Mouse (Mus musculus): ENCODE measurements at regions not wholly inside any gene's neighbourhood (a gene's known extent, or its start where the extent isn't known, plus 50 kb on each side); places are given as distances from the start of the nearest gene placed in this dataset.
A peak's percentile ranks its signal among the peaks of the same experiment; 100 is the strongest.

- Histone ChIP-seq H3K4me2 (ENCODE audit: low read length) (no peak overlapping the region), H3K4me3 (ENCODE audit: low read depth, low read length) (no peak overlapping the region), H3K4me1 (replicated peaks; ENCODE audit: control insufficient read depth, insufficient read depth, low read length) (no peaks in the 10 kb centered on the region), H3K27ac (ENCODE audit: low read depth) (no peak overlapping the region), H3K9ac (ENCODE audit: low read length) (no peak overlapping the region), H3K36me3 (ENCODE audit: control insufficient read depth, insufficient read depth, low read length) (no peaks in the 10 kb centered on the region), H3K9me3 (ENCODE audit: control insufficient read depth, low read length) (no peaks in the 10 kb centered on the region), H3K27me3 (replicated peaks; ENCODE audit: control insufficient read depth, insufficient read depth, low read length) (no peaks in the 10 kb centered on the region)
- 54% methylated on average over 2 of the region's 2 CpGs for WGBS
- DNase-seq (ENCODE audit: low spot score) (no peak), ATAC-seq (replicated peaks; ENCODE audit: low FRiP score, low TSS enrichment, low read depth) (peak; percentile 60; the same call in 1 of the 2 replicates)
Observed at GRCm38 (mm10) chr4:34424131-34424646, 126.5 kb upstream of the Akirin2 start.

- H3K27me3 ChIP-seq (replicated peaks; ENCODE audit: control insufficient read depth, insufficient read depth, low read length) = no peaks in the 10 kb centered on the region
- no peak for ATAC-seq (replicated peaks; ENCODE audit: low FRiP score, low TSS enrichment, low read depth)
- no peak overlapping the region for H3K4me3 ChIP-seq (ENCODE audit: low read depth, low read length)
- no peak overlapping the region for H3K4me2 ChIP-seq (ENCODE audit: low read length)
- no peak for DNase-seq (ENCODE audit: low spot score)
- WGBS = 39% methylated on average over 4 of the region's 4 CpGs
- no peaks in the 10 kb centered on the region for H3K36me3 ChIP-seq (ENCODE audit: control insufficient read depth, insufficient read depth, low read length)
- H3K4me1 ChIP-seq (replicated peaks; ENCODE audit: control insufficient read depth, insufficient read depth, low read length) = no peaks in the 10 kb centered on the region
- no peak overlapping the region for H3K27ac ChIP-seq (ENCODE audit: low read depth)
- no peaks in the 10 kb centered on the region for H3K9me3 ChIP-seq (ENCODE audit: control insufficient read depth, low read length)
- H3K9ac ChIP-seq (ENCODE audit: low read length) = no peak overlapping the region
Observed at GRCm38 (mm10) chr4:34429003-34429402, 121.7 kb upstream of the Akirin2 start.

DNA sequence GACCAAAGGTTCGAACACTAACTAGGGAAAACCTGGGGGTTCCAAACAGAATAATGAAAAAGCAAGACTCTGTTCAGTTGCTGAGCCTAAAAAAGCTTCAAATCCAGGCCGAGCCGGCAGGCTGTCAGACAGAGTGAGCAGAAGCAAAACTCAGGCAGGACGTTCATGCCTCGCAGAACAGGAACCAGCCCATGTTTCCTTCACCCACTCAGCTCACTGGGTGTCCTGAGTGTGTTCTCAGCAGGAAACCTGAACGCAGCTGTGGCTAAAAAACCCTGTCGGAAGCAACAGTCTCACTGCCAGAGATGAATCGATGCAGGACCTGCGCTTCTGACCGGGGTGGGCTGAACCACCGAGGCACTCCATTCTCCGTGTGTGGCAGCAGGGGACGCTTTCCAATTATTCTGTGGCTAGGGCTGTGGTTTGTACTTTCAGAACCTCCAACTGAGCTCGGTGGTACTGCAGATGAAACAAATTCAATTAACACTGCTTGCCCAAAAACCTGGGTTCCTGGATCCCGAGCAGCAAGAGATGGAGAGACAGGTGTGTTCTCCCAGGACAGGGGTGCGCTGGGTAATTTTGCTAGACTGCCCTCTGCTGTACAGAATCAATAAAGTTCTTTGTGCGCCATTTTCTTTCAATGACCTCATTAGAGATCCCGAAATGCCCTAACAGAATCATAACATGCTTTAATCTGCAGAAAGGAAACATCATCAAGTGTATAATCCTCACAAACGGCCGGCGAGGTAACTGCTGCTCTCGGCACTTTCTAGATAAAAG, 121.1 kb upstream of the Akirin2 start:
- Histone ChIP-seq H3K9ac (ENCODE audit: low read length) (no peak overlapping the region), H3K27ac (ENCODE audit: low read depth) (no peak overlapping the region), H3K4me1 (replicated peaks; ENCODE audit: control insufficient read depth, insufficient read depth, low read length) (no peaks in the 10 kb centered on the region), H3K27me3 (replicated peaks; ENCODE audit: control insufficient read depth, insufficient read depth, low read length) (no peaks in the 10 kb centered on the region), H3K36me3 (ENCODE audit: control insufficient read depth, insufficient read depth, low read length) (no peaks in the 10 kb centered on the region), H3K9me3 (ENCODE audit: control insufficient read depth, low read length) (no peaks in the 10 kb centered on the region), H3K4me2 (ENCODE audit: low read length) (no peak overlapping the region), H3K4me3 (ENCODE audit: low read depth, low read length) (no peak overlapping the region)
- DNase-seq (ENCODE audit: low spot score) (no peak), ATAC-seq (replicated peaks; ENCODE audit: low FRiP score, low TSS enrichment, low read depth) (no peak)
- 77% methylated on average over 22 of the region's 22 CpGs for WGBS

- H3K27ac ChIP-seq (ENCODE audit: low read depth) = no peak overlapping the region
- no peak overlapping the region for H3K4me2 ChIP-seq (ENCODE audit: low read length)
- H3K27me3 ChIP-seq (replicated peaks; ENCODE audit: control insufficient read depth, insufficient read depth, low read length) = no peaks in the 10 kb centered on the region
- no peaks in the 10 kb centered on the region for H3K9me3 ChIP-seq (ENCODE audit: control insufficient read depth, low read length)
- ATAC-seq (replicated peaks; ENCODE audit: low FRiP score, low TSS enrichment, low read depth) = no peak
- no peaks in the 10 kb centered on the region for H3K36me3 ChIP-seq (ENCODE audit: control insufficient read depth, insufficient read depth, low read length)
- WGBS = 88% methylated on average over 3 of the region's 3 CpGs
- no peak overlapping the region for H3K9ac ChIP-seq (ENCODE audit: low read length)
- H3K4me3 ChIP-seq (ENCODE audit: low read depth, low read length) = no peak overlapping the region
- DNase-seq (ENCODE audit: low spot score) = no peak
- H3K4me1 ChIP-seq (replicated peaks; ENCODE audit: control insufficient read depth, insufficient read depth, low read length) = no peaks in the 10 kb centered on the region
Observed at GRCm38 (mm10) chr4:34437316-34437715, 113.4 kb upstream of the Akirin2 start.

DNA sequence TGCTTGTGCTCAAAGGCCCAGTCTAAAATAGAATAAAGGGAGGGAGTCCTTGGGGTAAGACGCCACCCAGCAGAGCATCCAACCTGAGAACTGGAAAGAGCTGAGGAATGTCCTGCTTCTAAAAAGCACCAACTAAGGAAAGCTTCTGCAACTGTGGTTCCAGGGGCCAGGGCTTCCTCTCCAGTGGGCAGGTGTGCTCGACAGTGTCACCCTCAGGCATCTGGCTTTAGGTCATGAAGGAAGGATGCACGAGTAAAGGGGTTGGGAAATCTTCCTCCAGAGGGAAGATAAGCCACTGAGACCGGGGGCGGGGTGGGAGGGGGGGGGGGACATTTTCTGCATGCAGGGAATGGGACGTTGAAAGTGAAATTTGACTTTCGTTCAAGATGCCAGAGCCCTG, 101.2 kb upstream of the Akirin2 start:
- H3K4me3 ChIP-seq (ENCODE audit: low read depth, low read length) = no peak overlapping the region
- ATAC-seq (replicated peaks; ENCODE audit: low FRiP score, low TSS enrichment, low read depth) = no peak

DNA sequence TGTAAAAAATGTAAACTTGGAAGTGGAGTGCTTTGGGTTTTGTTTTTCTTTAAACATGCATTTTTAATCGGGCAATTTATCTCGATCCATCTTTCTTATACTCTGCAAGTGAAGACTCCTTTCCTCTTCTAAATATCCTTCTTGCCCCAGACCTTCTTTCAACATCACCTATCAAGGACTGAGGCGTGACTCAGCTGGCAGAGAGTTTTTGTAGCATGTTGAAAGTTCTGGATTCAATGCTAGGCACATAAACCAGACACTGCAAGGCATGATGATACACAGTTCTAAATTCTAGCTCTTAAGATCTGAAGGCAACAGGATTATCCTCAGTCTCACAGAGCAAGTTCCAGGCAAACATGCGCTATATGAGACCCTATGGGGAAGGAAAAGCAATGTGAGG, 88.1 kb upstream of the Akirin2 start:
- no peaks in the 10 kb centered on the region for H3K27me3 ChIP-seq (replicated peaks; ENCODE audit: control insufficient read depth, insufficient read depth, low read length)
- H3K9me3 ChIP-seq (ENCODE audit: control insufficient read depth, low read length) = no peaks in the 10 kb centered on the region
- H3K36me3 ChIP-seq (ENCODE audit: control insufficient read depth, insufficient read depth, low read length) = no peaks in the 10 kb centered on the region
- 81% methylated on average over 4 of the region's 4 CpGs for WGBS
- DNase-seq (ENCODE audit: low spot score) (no peak), ATAC-seq (replicated peaks; ENCODE audit: low FRiP score, low TSS enrichment, low read depth) (no peak)
- no peak overlapping the region for H3K9ac ChIP-seq (ENCODE audit: low read length)
- H3K27ac ChIP-seq (ENCODE audit: low read depth) = no peak overlapping the region
- H3K4me2 ChIP-seq (ENCODE audit: low read length) = no peak overlapping the region
- H3K4me1 ChIP-seq (replicated peaks; ENCODE audit: control insufficient read depth, insufficient read depth, low read length) = no peaks in the 10 kb centered on the region
- no peak overlapping the region for H3K4me3 ChIP-seq (ENCODE audit: low read depth, low read length)

More for the DNA sequence above, 101.2 kb upstream of the Akirin2 start:
- H3K27ac ChIP-seq (ENCODE audit: low read depth) = no peak overlapping the region
- no peak overlapping the region for H3K4me2 ChIP-seq (ENCODE audit: low read length)
- DNase-seq (ENCODE audit: low spot score) = no peak
- WGBS = 80% methylated on average over 7 of the region's 7 CpGs
- H3K4me1 ChIP-seq (replicated peaks; ENCODE audit: control insufficient read depth, insufficient read depth, low read length) = no peaks in the 10 kb centered on the region
- H3K9ac ChIP-seq (ENCODE audit: low read length) = no peak overlapping the region
- no peaks in the 10 kb centered on the region for H3K36me3 ChIP-seq (ENCODE audit: control insufficient read depth, insufficient read depth, low read length)
- H3K9me3 ChIP-seq (ENCODE audit: control insufficient read depth, low read length) = no peaks in the 10 kb centered on the region
- no peaks in the 10 kb centered on the region for H3K27me3 ChIP-seq (replicated peaks; ENCODE audit: control insufficient read depth, insufficient read depth, low read length)

DNA sequence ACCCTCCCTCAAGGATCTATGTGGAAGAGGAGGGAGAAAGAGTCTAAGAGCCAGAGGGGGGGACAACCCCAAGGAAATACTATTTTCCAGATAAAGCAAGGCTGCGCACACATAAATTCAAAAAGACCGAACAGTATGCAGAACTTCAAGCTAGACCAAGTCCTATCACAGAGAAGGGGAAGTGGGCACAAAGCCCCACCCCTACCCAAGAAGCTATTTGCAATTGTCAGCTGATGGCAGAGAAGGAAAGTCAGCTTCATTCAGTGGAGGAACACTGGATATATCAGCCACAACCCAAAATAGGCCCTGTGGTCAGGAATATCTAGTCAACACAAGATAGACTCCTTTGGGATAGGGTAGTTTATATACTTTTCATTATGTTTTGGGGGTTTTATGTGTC, 84.9 kb upstream of the Akirin2 start:
- Histone ChIP-seq H3K9me3 (ENCODE audit: control insufficient read depth, low read length) (no peaks in the 10 kb centered on the region), H3K4me3 (ENCODE audit: low read depth, low read length) (no peak overlapping the region), H3K27me3 (replicated peaks; ENCODE audit: control insufficient read depth, insufficient read depth, low read length) (no peaks in the 10 kb centered on the region), H3K4me2 (ENCODE audit: low read length) (no peak overlapping the region), H3K36me3 (ENCODE audit: control insufficient read depth, insufficient read depth, low read length) (no peaks in the 10 kb centered on the region), H3K9ac (ENCODE audit: low read length) (no peak overlapping the region), H3K27ac (ENCODE audit: low read depth) (no peak overlapping the region), H3K4me1 (replicated peaks; ENCODE audit: control insufficient read depth, insufficient read depth, low read length) (no peaks in the 10 kb centered on the region)
- WGBS = 90% methylated on average over 2 of the region's 2 CpGs
- ATAC-seq (replicated peaks; ENCODE audit: low FRiP score, low TSS enrichment, low read depth) (no peak), DNase-seq (ENCODE audit: low spot score) (no peak)

DNA sequence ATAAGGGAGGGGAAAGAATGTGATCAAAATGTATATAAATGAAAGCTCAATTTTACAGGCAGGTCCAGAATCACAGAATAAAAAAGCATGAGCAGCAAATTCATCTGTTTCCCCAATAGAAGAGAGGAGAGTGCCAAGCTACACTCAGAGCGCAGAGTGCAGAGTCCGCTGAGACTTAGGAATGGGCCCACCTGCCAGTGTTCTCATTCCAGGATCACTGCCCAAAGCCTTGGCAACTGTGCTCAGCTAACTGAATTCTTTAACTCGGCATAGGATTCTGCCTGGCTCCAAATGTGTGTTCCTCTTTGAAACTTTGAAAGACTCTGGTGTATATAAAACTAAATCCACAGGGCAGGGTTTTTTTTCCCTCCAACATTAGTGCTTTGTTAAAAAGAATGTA, 84.4 kb upstream of the Akirin2 start:
- H3K4me2 ChIP-seq (ENCODE audit: low read length) = no peak overlapping the region
- 79% methylated on average over 3 of the region's 3 CpGs for WGBS
- no peak overlapping the region for H3K9ac ChIP-seq (ENCODE audit: low read length)
- no peaks in the 10 kb centered on the region for H3K27me3 ChIP-seq (replicated peaks; ENCODE audit: control insufficient read depth, insufficient read depth, low read length)
- DNase-seq (ENCODE audit: low spot score) = no peak
- H3K9me3 ChIP-seq (ENCODE audit: control insufficient read depth, low read length) = no peaks in the 10 kb centered on the region
- no peaks in the 10 kb centered on the region for H3K4me1 ChIP-seq (replicated peaks; ENCODE audit: control insufficient read depth, insufficient read depth, low read length)
- ATAC-seq (replicated peaks; ENCODE audit: low FRiP score, low TSS enrichment, low read depth) = no peak
- H3K4me3 ChIP-seq (ENCODE audit: low read depth, low read length) = no peak overlapping the region
- no peaks in the 10 kb centered on the region for H3K36me3 ChIP-seq (ENCODE audit: control insufficient read depth, insufficient read depth, low read length)
- H3K27ac ChIP-seq (ENCODE audit: low read depth) = no peak overlapping the region

DNA sequence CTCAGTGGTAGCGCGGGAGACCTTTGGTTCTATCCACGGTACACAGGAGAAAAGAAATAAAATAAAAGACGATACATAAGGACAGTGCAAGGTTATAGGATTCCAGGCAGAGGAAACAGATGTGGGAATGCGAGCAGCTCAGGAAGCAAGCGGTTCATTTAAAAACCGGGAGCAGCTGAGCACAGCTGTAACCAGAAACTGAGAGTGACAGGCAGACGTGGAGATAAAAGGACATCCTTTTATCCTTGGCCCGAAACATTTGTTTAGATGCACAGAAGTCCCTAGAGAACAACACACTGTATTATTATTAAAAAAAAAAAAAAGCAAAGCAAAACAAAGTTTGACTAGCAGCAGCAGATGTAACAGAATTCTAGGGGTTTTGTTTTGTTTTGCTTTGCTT, 82.6 kb upstream of the Akirin2 start:
- H3K9me3 ChIP-seq (ENCODE audit: control insufficient read depth, low read length) = no peaks in the 10 kb centered on the region
- H3K4me1 ChIP-seq (replicated peaks; ENCODE audit: control insufficient read depth, insufficient read depth, low read length) = no peaks in the 10 kb centered on the region
- no peak for DNase-seq (ENCODE audit: low spot score)
- 51% methylated on average over 9 of the region's 9 CpGs for WGBS
- H3K4me3 ChIP-seq (ENCODE audit: low read depth, low read length) = no peak overlapping the region
- H3K4me2 ChIP-seq (ENCODE audit: low read length) = no peak overlapping the region
- no peaks in the 10 kb centered on the region for H3K27me3 ChIP-seq (replicated peaks; ENCODE audit: control insufficient read depth, insufficient read depth, low read length)
- no peaks in the 10 kb centered on the region for H3K36me3 ChIP-seq (ENCODE audit: control insufficient read depth, insufficient read depth, low read length)
- no peak overlapping the region for H3K27ac ChIP-seq (ENCODE audit: low read depth)
- H3K9ac ChIP-seq (ENCODE audit: low read length) = no peak overlapping the region
- ATAC-seq (replicated peaks; ENCODE audit: low FRiP score, low TSS enrichment, low read depth) = no peak
